Comparison of ENCODE assay signal across 26 mouse cellular contexts in genomic region chr10:8845230-8845770, GRCm38 (mm10). TPM values are rescaled to one million over a fixed set of nuclear protein-coding genes. Genes with fewer than 3 reads are reported as not detected.
DNase-seq lines count a peak whose midpoint lies in the region; ATAC-seq and TF ChIP-seq lines count a peak whose summit lies in the region.
"Had no signal": no experiment of that assay in that cellular context is flagged by ENCODE, and none has a peak within 500 bp of the region (broad histone marks: within the 10 kb centered on the region; RNA-seq: fewer than 3 reads in every experiment).

No protein-coding gene starts in this region.

- peak overlapping the region; percentile 77 for H3K27ac ChIP-seq in lung, embryonic 16.5 days (ENCODE audit: low read length)
- no peak overlapping the region for H3K27ac ChIP-seq in layer of hippocampus, adult 2 months
- H3K27ac ChIP-seq: embryonic facial prominence, embryonic 10.5 days; embryonic facial prominence, embryonic 13.5 days; forebrain, embryonic 12.5 days; forebrain, embryonic 15.5 days; heart, embryonic 10.5 days; heart, embryonic 13.5 days; hindbrain, embryonic 14.5 days had no signal

- no peaks in the 10 kb centered on the region for H3K27me3 ChIP-seq in lung, embryonic 16.5 days (ENCODE audit: control insufficient read depth, insufficient read depth, low read depth, low read length)
- H3K27me3 ChIP-seq: embryonic facial prominence, embryonic 13.5 days; forebrain, embryonic 12.5 days; forebrain, embryonic 15.5 days; heart, embryonic 13.5 days had no signal

- peaks cover 15% of the 10 kb centered on the region for H3K4me1 ChIP-seq in lung, embryonic 16.5 days (replicated peaks; ENCODE audit: control insufficient read depth, insufficient read depth, low read length)
- H3K4me1 ChIP-seq in lung, adult 2 months (ENCODE audit: control insufficient read depth, insufficient read depth, low read length), result peaks cover 9% of the 10 kb centered on the region

- WGBS in lung, embryonic 16.5 days, result 18% methylated on average over 2 of the region's 2 CpGs
- 27% methylated on average over 2 of the region's 2 CpGs for WGBS in lung, adult 2 months

- ATAC-seq in lung, embryonic 16.5 days (ENCODE audit: low read depth), result peak; percentile 93
- ATAC-seq: CD4-positive, CD25-positive, alpha-beta regulatory T cell, adult 4 months; forebrain, embryonic 15.5 days had no signal

- no peak overlapping the region for H3K9ac ChIP-seq in lung, embryonic 16.5 days (ENCODE audit: low read length)
- H3K9ac ChIP-seq: embryonic facial prominence, embryonic 13.5 days; forebrain, embryonic 12.5 days; forebrain, embryonic 15.5 days; heart, embryonic 13.5 days; hindbrain, embryonic 14.5 days had no signal

- DNase-seq in lung, adult 2 months, result no peak
- DNase-seq in lung, postnatal 10 days, result peak; percentile 52
- DNase-seq in lung, postnatal 36 days, result peak; percentile 38
- no peak for DNase-seq in layer of hippocampus, adult 2 months (ENCODE audit: low spot score in 2 of 2)
- DNase-seq in left cerebral cortex, postnatal 14 days (ENCODE audit: low spot score in 2 of 2), result no peak
- DNase-seq: adrenal gland, adult 2 months; adrenal gland, postnatal 14 days; cerebellum, adult 11-12 months; cerebellum, adult 8-10 months; cerebellum, postnatal 36 days; embryo, embryonic 11 days; gastrocnemius, postnatal 25 days; heart, adult 18-20 months; heart, postnatal 14 days; heart, postnatal 4 days had no signal

- TF ChIP-seq POLR2A in lung, adult 2 months (IDR thresholded peaks at IDR 0.05; ENCODE audit: borderline replicate concordance, extremely low read depth, low read depth, low read length), result no peak

- no peaks in the 10 kb centered on the region for H3K9me3 ChIP-seq in lung, embryonic 16.5 days (ENCODE audit: control insufficient read depth, low read length)
- H3K9me3 ChIP-seq: embryonic facial prominence, embryonic 10.5 days; embryonic facial prominence, embryonic 13.5 days; forebrain, embryonic 12.5 days; forebrain, embryonic 15.5 days; heart, embryonic 10.5 days; heart, embryonic 13.5 days had no signal

- no peak for TF ChIP-seq CTCF in lung, adult 2 months (IDR thresholded peaks at IDR 0.05; ENCODE audit: insufficient read depth, low read length)
- no peak for TF ChIP-seq CTCF in layer of hippocampus, adult 2 months (conservative IDR thresholded peaks at IDR 0.05)

- intact Hi-C loops in left cerebral cortex, postnatal 14 days (cut with DNase I), result loop anchor here (5.0 kb wide), 1 partner anchor 37 kb away; no protein-coding TSS in a partner anchor

- H3K4me2 ChIP-seq in lung, embryonic 16.5 days (ENCODE audit: low read depth, low read length), result no peak overlapping the region
- H3K4me2 ChIP-seq: embryonic facial prominence, embryonic 13.5 days; forebrain, embryonic 12.5 days; forebrain, embryonic 15.5 days; heart, embryonic 13.5 days; hindbrain, embryonic 14.5 days had no signal

- H3K4me3 ChIP-seq in lung, embryonic 16.5 days (ENCODE audit: low read length), result no peak overlapping the region
- H3K4me3 ChIP-seq in lung, adult 2 months (replicated peaks; ENCODE audit: extremely low read depth, low read depth, low read length), result no peak overlapping the region
- H3K4me3 ChIP-seq in layer of hippocampus, adult 2 months, result no peak overlapping the region
- H3K4me3 ChIP-seq: embryonic facial prominence, embryonic 10.5 days; embryonic facial prominence, embryonic 13.5 days; erythroblast, embryonic 14.5 days; forebrain, embryonic 12.5 days; forebrain, embryonic 15.5 days; heart, embryonic 10.5 days; heart, embryonic 13.5 days had no signal

- H3K36me3 ChIP-seq in lung, embryonic 16.5 days (ENCODE audit: control insufficient read depth, insufficient read depth, low read length), result peaks cover 7% of the 10 kb centered on the region; the same call in 1 of the 2 replicates
- H3K36me3 ChIP-seq: forebrain, embryonic 15.5 days; heart, embryonic 10.5 days had no signal

RNA-seq across cellular contexts. Expression of gene Sash1, which starts 40.6 kb away (rescaled TPM):
- polyA plus RNA-seq in lung, embryonic 16.5 days (2015; fragmentation: Nextera tagmentation; extraction: Ambion mirVana), result 4.1 and 4.6 TPM in 2 replicates
- 34.9 and 38.6 TPM in 2 replicates for polyA plus RNA-seq in lung, adult 2 months (2012; rRNA removed)
- 10 to 100 TPM; 75.7 to 86.0 TPM for total RNA-seq in layer of hippocampus, adult 2 months (2021)
- total RNA-seq in left cerebral cortex, postnatal 14 days (2021), result 10 to 100 TPM; 60.0 to 64.3 TPM
- total RNA-seq: MEL had no signal
- polyA plus RNA-seq: CD4-positive, CD25-positive, alpha-beta regulatory T cell, adult 4 months had no signal

Comparison
In these comparisons a context has a peak if more than half of its experiments do, and no peak if none do; other contexts are left out.
1. DNase-seq: peak in lung, postnatal 10 days (single experiment) and lung, postnatal 36 days (single experiment); none in lung, adult 2 months (single experiment), layer of hippocampus, adult 2 months (0 of 2) and left cerebral cortex, postnatal 14 days (0 of 2).